8 mouse cellular contexts compared by ENCODE assay signal in the genomic region with DNA sequence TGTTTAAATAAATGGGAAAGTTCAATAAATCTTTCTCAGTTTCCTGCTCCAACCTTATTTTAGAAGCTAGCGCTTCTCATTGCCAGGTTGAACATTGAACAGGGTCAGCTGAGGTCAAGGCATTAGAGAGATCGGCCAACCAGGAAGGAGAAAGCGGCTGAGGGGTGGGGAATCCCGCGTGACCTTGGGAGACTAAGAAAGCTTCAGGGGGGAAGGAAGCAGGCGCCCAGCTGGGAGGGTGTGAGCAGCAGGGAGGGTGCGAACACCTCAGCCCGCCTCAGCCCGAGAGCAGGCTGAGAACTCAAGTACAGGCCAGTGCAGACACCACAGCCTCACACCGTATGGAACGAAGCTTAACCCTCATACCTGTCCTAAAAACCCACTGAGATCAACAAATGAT. TPM values are rescaled to one million over a fixed set of nuclear protein-coding genes. Genes with fewer than 3 reads are reported as not detected.
A peak's percentile ranks its signal among the peaks of the same experiment; 100 is the strongest.
DNase-seq lines count a peak whose midpoint lies in the region; ATAC-seq lines count a peak whose summit lies in the region.

No protein-coding gene starts in this region.

- DNase-seq in ovary, adult 18-20 months (ENCODE audit: low spot score): peak; percentile 69
- no peak for DNase-seq in ovary, postnatal 10 days (ENCODE audit: low spot score)
- DNase-seq in yolk sac, embryonic 10.5 days (ENCODE audit: low spot score): peak; percentile 85
- DNase-seq in hindbrain, embryonic 10.5 days (ENCODE audit: low spot score): no peak
- no peak for DNase-seq in adipocyte (ENCODE audit: low spot score)

- no peak overlapping the region for H3K4me3 ChIP-seq in lung, embryonic 15.5 days
- no peak overlapping the region for H3K4me3 ChIP-seq in hindbrain, embryonic 10.5 days
- H3K4me3 ChIP-seq in midbrain, embryonic 15.5 days: no peak overlapping the region

- H3K4me2 ChIP-seq in lung, embryonic 15.5 days: no peak overlapping the region
- H3K4me2 ChIP-seq in midbrain, embryonic 15.5 days: no peak overlapping the region

- no peaks in the 10 kb centered on the region for H3K9me3 ChIP-seq in lung, embryonic 15.5 days
- H3K9me3 ChIP-seq in hindbrain, embryonic 10.5 days: 0 out of 2 replicates have a peak, but pooled peaks cover 2% of the 10 kb centered on the region
- no peaks in the 10 kb centered on the region for H3K9me3 ChIP-seq in midbrain, embryonic 15.5 days

- 25% methylated on average over 11 of the region's 11 CpGs for WGBS in lung, embryonic 15.5 days
- 49% methylated on average over 11 of the region's 11 CpGs for WGBS in hindbrain, embryonic 10.5 days
- 50% methylated on average over 11 of the region's 11 CpGs for WGBS in midbrain, embryonic 15.5 days

- H3K27me3 ChIP-seq in lung, embryonic 15.5 days: no peaks in the 10 kb centered on the region
- H3K27me3 ChIP-seq in hindbrain, embryonic 10.5 days (ENCODE audit: insufficient read depth, poor library complexity, severe bottlenecking): no peaks in the 10 kb centered on the region
- H3K27me3 ChIP-seq in midbrain, embryonic 15.5 days (replicated peaks): no peaks in the 10 kb centered on the region

- peaks cover 11% of the 10 kb centered on the region; the same call in 1 of the 2 replicates for H3K36me3 ChIP-seq in lung, embryonic 15.5 days
- peaks cover 35% of the 10 kb centered on the region for H3K36me3 ChIP-seq in hindbrain, embryonic 10.5 days
- H3K36me3 ChIP-seq in midbrain, embryonic 15.5 days (replicated peaks): 0 out of 2 replicates have a peak, but pooled peaks cover under 1% of the 10 kb centered on the region

- H3K9ac ChIP-seq in lung, embryonic 15.5 days: no peak overlapping the region
- no peak overlapping the region for H3K9ac ChIP-seq in midbrain, embryonic 15.5 days

- peaks cover 20% of the 10 kb centered on the region for H3K4me1 ChIP-seq in lung, embryonic 15.5 days
- H3K4me1 ChIP-seq in hindbrain, embryonic 10.5 days (replicated peaks): peaks cover 16% of the 10 kb centered on the region
- H3K4me1 ChIP-seq in midbrain, embryonic 15.5 days: no peaks in the 10 kb centered on the region; the same call in 1 of the 2 replicates

- H3K27ac ChIP-seq in lung, embryonic 15.5 days: peak overlapping the region; percentile 9; the same call in 1 of the 2 replicates
- H3K27ac ChIP-seq in hindbrain, embryonic 10.5 days: no peak overlapping the region
- no peak overlapping the region for H3K27ac ChIP-seq in midbrain, embryonic 15.5 days

- ATAC-seq in hematopoietic stem cell, adult 5-6 weeks (replicated peaks in 1 of 2; ENCODE audit: insufficient read depth in 1 of 2, low FRiP score in 2 of 2, low TSS enrichment in 1 of 2, low read depth in 1 of 2, poor library complexity in 2 of 2, severe bottlenecking in 2 of 2): peak; percentile 81 to 82
- ATAC-seq in lung, embryonic 15.5 days (ENCODE audit: borderline replicate concordance, extremely low read depth, low FRiP score, low TSS enrichment): no peak
- no peak for ATAC-seq in midbrain, embryonic 15.5 days (replicated peaks)

RNA-seq across cellular contexts. Expression of gene Usp12, which starts 22.8 kb away (rescaled TPM):
- 47.4 and 48.2 TPM in 2 replicates for total RNA-seq in hematopoietic stem cell, adult 5-6 weeks (2017)
- polyA plus RNA-seq in lung, embryonic 15.5 days (2015; fragmentation: Nextera tagmentation; extraction: Ambion mirVana): 17.1 and 17.3 TPM in 2 replicates
- polyA plus RNA-seq in hindbrain, embryonic 10.5 days (2016; fragmentation: Nextera tagmentation; extraction: Ambion mirVana): 13.1 and 15.4 TPM in 2 replicates
- polyA plus RNA-seq in midbrain, embryonic 15.5 days (2015; fragmentation: Nextera tagmentation; extraction: Ambion mirVana): 16.4 and 16.7 TPM in 2 replicates

Comparison
In these comparisons a context has a peak if more than half of its experiments do, and no peak if none do; other contexts are left out.
1. DNase-seq: peak in ovary, adult 18-20 months (single experiment) and yolk sac, embryonic 10.5 days (single experiment); none in ovary, postnatal 10 days (single experiment), hindbrain, embryonic 10.5 days (single experiment) and adipocyte (single experiment).
2. ATAC-seq: peak in hematopoietic stem cell, adult 5-6 weeks (2 of 2); none in lung, embryonic 15.5 days (single experiment) and midbrain, embryonic 15.5 days (single experiment).